Mouse (Mus musculus): ENCODE results near the gene C3. TPM values are rescaled to one million over a fixed set of nuclear protein-coding genes. Genes with fewer than 3 reads are reported as not detected.

C3 gene
- polyA plus RNA-seq, 1 experiment from 2014 or later = 98.2 TPM

- peaks cover 15% of the 10 kb centered on the region; the same call in 1 of the 2 replicates for H3K4me1 ChIP-seq (replicated peaks)
- H3K27ac ChIP-seq = no peak overlapping the region
- H3K4me2 ChIP-seq = no peak overlapping the region
- H3K27me3 ChIP-seq = 0 out of 2 replicates have a peak, but pooled peaks cover 4% of the 10 kb centered on the region
- peaks cover 14% of the 10 kb centered on the region for H3K36me3 ChIP-seq
- DNase-seq = peak; percentile 37
- no peak overlapping the region for H3K9ac ChIP-seq
- H3K9me3 ChIP-seq (replicated peaks) = no peaks in the 10 kb centered on the region
- WGBS (ENCODE audit: insufficient replicate concordance) = 23% methylated on average over 11 of the region's 11 CpGs
- no peak for ATAC-seq (ENCODE audit: low read depth)
- no peak overlapping the region for H3K4me3 ChIP-seq (replicated peaks)
Measured at GRCm38 (mm10) chr17:57219167-57219883, 8.6 kb downstream of the C3 start.

- DNase-seq (no peak), ATAC-seq (ENCODE audit: low read depth) (no peak)
- Histone ChIP-seq H3K4me1 (replicated peaks) (peaks cover 10% of the 10 kb centered on the region; the same call in 1 of the 2 replicates), H3K9me3 (replicated peaks) (no peaks in the 10 kb centered on the region), H3K4me3 (replicated peaks) (no peak overlapping the region), H3K27ac (no peak overlapping the region), H3K27me3 (no peaks in the 10 kb centered on the region), H3K36me3 (peaks cover 14% of the 10 kb centered on the region), H3K4me2 (no peak overlapping the region), H3K9ac (no peak overlapping the region)
- 67% methylated on average over 12 of the region's 12 CpGs for WGBS (ENCODE audit: insufficient replicate concordance)
Measured at GRCm38 (mm10) chr17:57218335-57218900, 9.5 kb downstream of the C3 start.

GRCm38 (mm10) chr17:57214676-57215387, 13.1 kb downstream of the C3 start:
- Histone ChIP-seq H3K27me3 (no peaks in the 10 kb centered on the region), H3K27ac (no peak overlapping the region), H3K4me1 (replicated peaks) (peaks cover 8% of the 10 kb centered on the region; the same call in 1 of the 2 replicates), H3K9me3 (replicated peaks) (no peaks in the 10 kb centered on the region), H3K9ac (no peak overlapping the region), H3K4me2 (no peak overlapping the region), H3K4me3 (replicated peaks) (no peak overlapping the region), H3K36me3 (peaks cover 16% of the 10 kb centered on the region)
- 29% methylated on average over 13 of the region's 13 CpGs for WGBS (ENCODE audit: insufficient replicate concordance)
- ATAC-seq (ENCODE audit: low read depth) = no peak
- no peak for DNase-seq

GRCm38 (mm10) chr17:57211501-57211900, 16.4 kb downstream of the C3 start:
- ATAC-seq (ENCODE audit: low read depth) = no peak
- 50% methylated on average over 9 of the region's 9 CpGs for WGBS (ENCODE audit: insufficient replicate concordance)

GRCm38 (mm10) chr17:57209330-57209729, 18.6 kb downstream of the C3 start:
- WGBS (ENCODE audit: insufficient replicate concordance) = 42% methylated on average over 4 of the region's 4 CpGs

More at GRCm38 (mm10) chr17:57211501-57211900, 16.4 kb downstream of the C3 start:
- H3K27ac ChIP-seq = no peak overlapping the region
- no peak overlapping the region for H3K4me3 ChIP-seq (replicated peaks)
- H3K9ac ChIP-seq = no peak overlapping the region
- H3K9me3 ChIP-seq (replicated peaks) = no peaks in the 10 kb centered on the region
- H3K4me2 ChIP-seq = no peak overlapping the region
- no peak for DNase-seq
- no peaks in the 10 kb centered on the region for H3K27me3 ChIP-seq
- H3K4me1 ChIP-seq (replicated peaks) = 0 out of 2 replicates have a peak, but pooled peaks cover 3% of the 10 kb centered on the region
- H3K36me3 ChIP-seq = peaks cover 15% of the 10 kb centered on the region; the same call in 1 of the 2 replicates

GRCm38 (mm10) chr17:57207938-57208337, 20.0 kb downstream of the C3 start:
- H3K4me1 ChIP-seq (replicated peaks) = peaks cover 15% of the 10 kb centered on the region
- peaks cover 16% of the 10 kb centered on the region for H3K36me3 ChIP-seq
- H3K27me3 ChIP-seq = no peaks in the 10 kb centered on the region
- ATAC-seq (ENCODE audit: low read depth) (no peak), DNase-seq (no peak)
- H3K9ac ChIP-seq = no peak overlapping the region
- H3K4me2 ChIP-seq = no peak overlapping the region
- WGBS (ENCODE audit: insufficient replicate concordance) = 61% methylated on average over 3 of the region's 3 CpGs
- no peak overlapping the region for H3K4me3 ChIP-seq (replicated peaks)
- H3K9me3 ChIP-seq (replicated peaks) = no peaks in the 10 kb centered on the region
- no peak overlapping the region for H3K27ac ChIP-seq

More at GRCm38 (mm10) chr17:57209330-57209729, 18.6 kb downstream of the C3 start:
- ATAC-seq (ENCODE audit: low read depth) (no peak), DNase-seq (no peak)
- Histone ChIP-seq H3K27ac (no peak overlapping the region), H3K4me1 (replicated peaks) (peaks cover 6% of the 10 kb centered on the region), H3K27me3 (no peaks in the 10 kb centered on the region), H3K9me3 (replicated peaks) (no peaks in the 10 kb centered on the region), H3K4me3 (replicated peaks) (no peak overlapping the region), H3K9ac (no peak overlapping the region), H3K36me3 (peaks cover 20% of the 10 kb centered on the region), H3K4me2 (no peak overlapping the region)

- 61% methylated on average over 10 of the region's 10 CpGs for WGBS (ENCODE audit: insufficient replicate concordance)
Measured at GRCm38 (mm10) chr17:57201841-57202724, 25.9 kb downstream of the C3 start.

GRCm38 (mm10) chr17:57198252-57198651, 29.7 kb downstream of the C3 start:
- Histone ChIP-seq H3K4me2 (no peak overlapping the region), H3K27ac (no peak overlapping the region), H3K9me3 (replicated peaks) (no peaks in the 10 kb centered on the region), H3K36me3 (no peaks in the 10 kb centered on the region), H3K4me1 (replicated peaks) (peaks cover 17% of the 10 kb centered on the region), H3K9ac (no peak overlapping the region), H3K4me3 (replicated peaks) (no peak overlapping the region), H3K27me3 (no peaks in the 10 kb centered on the region)
- no peak for DNase-seq
- 0 out of 2 replicates have a peak, but pooled peaks have one; percentile 18 for ATAC-seq (ENCODE audit: low read depth)
- 20% methylated on average over 3 of the region's 3 CpGs for WGBS (ENCODE audit: insufficient replicate concordance)

More at GRCm38 (mm10) chr17:57201841-57202724, 25.9 kb downstream of the C3 start:
- ATAC-seq (ENCODE audit: low read depth) (peak; percentile 14; the same call in 1 of the 2 replicates), DNase-seq (no peak)
- no peak overlapping the region for H3K9ac ChIP-seq
- H3K27ac ChIP-seq = no peak overlapping the region
- no peaks in the 10 kb centered on the region for H3K27me3 ChIP-seq
- peaks cover 7% of the 10 kb centered on the region for H3K36me3 ChIP-seq
- no peak overlapping the region for H3K4me2 ChIP-seq
- H3K4me3 ChIP-seq (replicated peaks) = no peak overlapping the region
- peaks cover 26% of the 10 kb centered on the region for H3K4me1 ChIP-seq (replicated peaks)
- no peaks in the 10 kb centered on the region for H3K9me3 ChIP-seq (replicated peaks)

DNA sequence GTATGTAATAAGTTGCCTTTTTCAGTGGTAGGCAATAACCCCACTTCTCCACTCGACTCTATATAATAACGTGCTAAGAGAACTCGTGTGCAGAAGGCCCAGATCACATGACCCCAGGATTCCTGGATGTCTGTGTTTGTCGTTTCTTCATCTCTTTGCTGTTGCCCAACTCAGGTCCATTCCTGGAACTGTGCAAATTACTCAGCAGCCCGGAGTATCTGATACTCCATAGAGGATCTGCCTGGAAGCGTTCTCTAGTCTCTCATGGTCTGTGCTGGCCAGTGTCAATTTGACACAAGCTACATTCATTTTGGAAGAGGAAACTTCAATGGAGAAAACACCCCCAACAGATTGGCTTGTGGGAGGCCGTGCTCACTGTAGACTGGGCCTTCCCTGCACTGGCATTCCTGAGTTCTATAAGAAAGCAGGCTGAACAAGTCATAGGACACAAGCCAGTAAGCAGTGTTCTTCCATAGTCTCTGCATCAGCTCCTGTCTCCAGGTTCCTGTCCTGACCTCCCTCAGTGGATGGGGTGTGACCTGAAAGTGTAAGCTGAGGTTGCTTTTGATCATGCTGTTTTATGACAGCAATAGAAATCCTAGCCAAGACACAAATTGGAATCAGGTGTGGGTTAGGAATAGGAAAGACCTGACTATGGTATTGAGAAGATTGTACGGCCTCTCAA, 32.5 kb downstream of the C3 start:
- H3K4me3 ChIP-seq (replicated peaks) = no peak overlapping the region
- WGBS (ENCODE audit: insufficient replicate concordance) = 61% methylated on average over 8 of the region's 8 CpGs
- no peaks in the 10 kb centered on the region for H3K36me3 ChIP-seq
- no peak overlapping the region for H3K9ac ChIP-seq
- ATAC-seq (ENCODE audit: low read depth) (0 out of 2 replicates have a peak, but pooled peaks have one; percentile 22), DNase-seq (no peak)
- H3K4me2 ChIP-seq = no peak overlapping the region
- no peak overlapping the region for H3K27ac ChIP-seq
- H3K27me3 ChIP-seq = no peaks in the 10 kb centered on the region
- no peaks in the 10 kb centered on the region for H3K9me3 ChIP-seq (replicated peaks)
- H3K4me1 ChIP-seq (replicated peaks) = peaks cover 10% of the 10 kb centered on the region

GRCm38 (mm10) chr17:57194771-57195170, 33.2 kb downstream of the C3 start:
- H3K4me1 ChIP-seq (replicated peaks) = peaks cover 10% of the 10 kb centered on the region
- no peak overlapping the region for H3K4me2 ChIP-seq
- no peak for DNase-seq
- H3K9ac ChIP-seq = no peak overlapping the region
- no peak overlapping the region for H3K27ac ChIP-seq
- no peaks in the 10 kb centered on the region for H3K36me3 ChIP-seq
- no peak for ATAC-seq (ENCODE audit: low read depth)
- 47% methylated on average over 3 of the region's 3 CpGs for WGBS (ENCODE audit: insufficient replicate concordance)
- H3K4me3 ChIP-seq (replicated peaks) = no peak overlapping the region
- H3K9me3 ChIP-seq (replicated peaks) = no peaks in the 10 kb centered on the region
- no peaks in the 10 kb centered on the region for H3K27me3 ChIP-seq

All from liver, embryonic 13.5 days (tissue).